Mouse (Mus musculus) left cerebral cortex, postnatal 14 days (tissue): ENCODE results near the gene Ccdc182. TPM values are rescaled to one million over a fixed set of nuclear protein-coding genes. Genes with fewer than 3 reads are reported as not detected.

ENCODE experiments used
- DNase-seq, 2 experiments: peaks; one replicate each; pipeline ENCODE4 v3.0.0; 2021 to 2022; ENCODE audit warnings: low spot score in 2 of 2, mixed read lengths in 1 of 2
- intact Hi-C: fragments of 180-260 bp; cut with DNase I; formaldehyde crosslinking; loops from one replicate; pipeline ENCODE4 v1.15.1; 2025
- total RNA-seq, 2 experiments: library from RNA; stranded (reverse); gene quantifications; 2 replicates each; pipeline ENCODE4 v1.2.3; 2021

Gene Ccdc182
- total RNA-seq, 2 experiments from 2014 or later, result not detected

- intact Hi-C loops, result no loop called here
- peak; percentile 25 to 30 for DNase-seq
These were observed 17.1 kb upstream of the Ccdc182 start for GRCm38 (mm10) chr11:88276534-88277308.

GRCm38 (mm10) chr11:88279006-88279405 is 14.9 kb upstream of the Ccdc182 start:
- intact Hi-C loops, result no loop called here
- DNase-seq, result no peak

- no peak for DNase-seq
- intact Hi-C loops, result no loop called here
These were observed 13.4 kb upstream of the Ccdc182 start for GRCm38 (mm10) chr11:88280426-88280836.

GRCm38 (mm10) chr11:88281428-88282119 is 12.3 kb upstream of the Ccdc182 start:
- intact Hi-C loops, result no loop called here
- DNase-seq, result no peak

GRCm38 (mm10) chr11:88282516-88282915 is 11.3 kb upstream of the Ccdc182 start:
- intact Hi-C loops, result no loop called here
- DNase-seq, result no peak

GRCm38 (mm10) chr11:88286019-88286418 is 7.8 kb upstream of the Ccdc182 start:
- no peak for DNase-seq
- intact Hi-C loops, result no loop called here

GRCm38 (mm10) chr11:88288400-88288799 is 5.5 kb upstream of the Ccdc182 start:
- intact Hi-C loops, result no loop called here
- no peak for DNase-seq

GRCm38 (mm10) chr11:88288805-88289340 is 5.0 kb upstream of the Ccdc182 start:
- no peak for DNase-seq
- intact Hi-C loops, result no loop called here

GRCm38 (mm10) chr11:88291245-88291644 is 2.6 kb upstream of the Ccdc182 start:
- DNase-seq, result no peak
- intact Hi-C loops, result loop anchor here (5.0 kb wide), 2 partner anchors 121 to 436 kb away; no protein-coding TSS in a partner anchor

- intact Hi-C loops, result loop anchor here (5.0 kb wide), 2 partner anchors 121 to 436 kb away; no protein-coding TSS in a partner anchor
- peak; percentile 18 to 37 for DNase-seq
These were observed 2.2 kb upstream of the Ccdc182 start for GRCm38 (mm10) chr11:88291688-88292087.

- DNase-seq, result no peak
- intact Hi-C loops, result loop anchor here (5.0 kb wide), 2 partner anchors 118 to 433 kb away; no protein-coding TSS in a partner anchor
These were observed 494 bp downstream of the Ccdc182 start for GRCm38 (mm10) chr11:88294394-88294710.

- no peak for DNase-seq
- intact Hi-C loops, result no loop called here
These were observed 1.4 kb downstream of the Ccdc182 start for GRCm38 (mm10) chr11:88295298-88295697.

- DNase-seq, result no peak
- intact Hi-C loops, result no loop called here
These were observed 3.7 kb downstream of the Ccdc182 start for GRCm38 (mm10) chr11:88297526-88297925.

- intact Hi-C loops, result no loop called here
- no peak for DNase-seq
These were observed 5.5 kb downstream of the Ccdc182 start for GRCm38 (mm10) chr11:88299345-88299744.

GRCm38 (mm10) chr11:88301619-88302018 is 7.8 kb downstream of the Ccdc182 start:
- no peak for DNase-seq
- intact Hi-C loops, result no loop called here

GRCm38 (mm10) chr11:88305759-88306158 is 11.9 kb downstream of the Ccdc182 start:
- intact Hi-C loops, result no loop called here
- DNase-seq, result no peak

GRCm38 (mm10) chr11:88307616-88308543 is 14.0 kb downstream of the Ccdc182 start:
- intact Hi-C loops, result no loop called here
- no peak for DNase-seq

- DNase-seq, result no peak
These were observed 15.3 kb downstream of the Ccdc182 start for GRCm38 (mm10) chr11:88309059-88309700.

GRCm38 (mm10) chr11:88310773-88311172 is 16.9 kb downstream of the Ccdc182 start:
- intact Hi-C loops, result no loop called here
- no peak for DNase-seq

More at GRCm38 (mm10) chr11:88309059-88309700, 15.3 kb downstream of the Ccdc182 start:
- intact Hi-C loops, result no loop called here
